Mouse (Mus musculus): ENCODE measurements around the gene Gm10073.
A peak's percentile ranks its signal among the peaks of the same experiment; 100 is the strongest.

DNA sequence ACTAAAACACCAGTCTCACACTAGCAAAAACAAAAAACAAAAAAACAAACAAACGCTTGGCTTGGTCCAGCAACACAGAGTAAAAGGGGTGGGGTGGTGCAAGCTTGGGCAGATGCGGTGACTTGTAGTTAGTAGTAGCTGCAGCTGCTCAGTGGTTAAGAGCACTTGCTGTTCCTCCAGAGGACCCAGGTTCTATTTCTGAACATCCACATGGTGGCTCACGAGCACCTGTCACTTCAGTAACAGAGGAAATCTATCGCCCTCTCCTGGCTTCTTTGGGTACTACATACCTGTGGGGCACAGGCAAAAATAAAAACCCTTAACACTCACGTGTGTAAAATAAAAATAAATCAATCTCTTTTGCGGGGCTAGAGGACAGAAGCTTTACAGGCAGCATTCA, 38.8 kb downstream of the Gm10073 start:
- TF ChIP-seq POLR2A (IDR thresholded peaks at IDR 0.05; ENCODE audit: low read depth, low read length) (no peak), CTCF (conservative IDR thresholded peaks at IDR 0.05; ENCODE audit: insufficient read depth, insufficient read length, low read depth, low read length) (peak; percentile 78)

Measured in kidney, adult 2 months (tissue).